Mouse (Mus musculus): ENCODE measurements at regions not wholly inside any gene's neighbourhood (a gene's known extent, or its start where the extent isn't known, plus 50 kb on each side); places are given as distances from the start of the nearest gene placed in this dataset.

DNA sequence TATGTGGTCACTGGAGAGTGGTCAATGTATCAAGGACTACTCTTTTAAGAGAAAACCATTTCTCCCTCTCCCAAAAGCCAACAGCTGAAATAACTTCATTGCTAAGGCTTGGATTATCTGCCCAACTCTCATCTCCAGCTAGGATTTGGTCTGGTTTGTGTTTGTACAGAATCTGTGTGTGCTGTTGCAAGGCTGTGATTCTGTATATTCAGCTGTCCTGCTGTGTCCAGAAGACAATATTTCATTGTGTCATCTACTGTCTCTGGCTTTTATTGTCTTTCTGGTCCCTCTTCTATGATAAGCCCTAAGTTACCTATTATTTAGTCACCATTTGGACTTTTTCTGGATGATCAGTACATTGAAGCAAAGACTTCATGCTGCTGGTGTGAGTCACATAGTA, 110.9 kb downstream of the Cenpc1 start:
- Histone ChIP-seq H3K27ac (no peak overlapping the region), H3K27me3 (no peaks in the 10 kb centered on the region), H3K9me3 (no peaks in the 10 kb centered on the region), H3K4me2 (no peak overlapping the region), H3K4me1 (no peaks in the 10 kb centered on the region), H3K9ac (no peak overlapping the region), H3K36me3 (replicated peaks) (no peaks in the 10 kb centered on the region), H3K4me3 (replicated peaks) (no peak overlapping the region)
- ATAC-seq (ENCODE audit: low FRiP score) = no peak

- Histone ChIP-seq H3K4me1 (no peaks in the 10 kb centered on the region), H3K4me2 (no peak overlapping the region), H3K9ac (no peak overlapping the region), H3K36me3 (replicated peaks) (no peaks in the 10 kb centered on the region), H3K9me3 (no peaks in the 10 kb centered on the region), H3K27ac (no peak overlapping the region), H3K4me3 (replicated peaks) (no peak overlapping the region), H3K27me3 (no peaks in the 10 kb centered on the region)
- WGBS = 38% methylated on average over 8 of the region's 8 CpGs
- peak; percentile 58; the same call in 1 of the 2 replicates for ATAC-seq (ENCODE audit: low FRiP score)
These were observed 128.6 kb downstream of the Cenpc1 start for GRCm38 (mm10) chr5:85936667-85937314.

- H3K4me1 ChIP-seq = no peaks in the 10 kb centered on the region
- no peak for ATAC-seq (ENCODE audit: low FRiP score)
- H3K9ac ChIP-seq = no peak overlapping the region
- no peaks in the 10 kb centered on the region for H3K36me3 ChIP-seq (replicated peaks)
- WGBS = 97% methylated on average over 2 of the region's 2 CpGs
- no peak overlapping the region for H3K4me2 ChIP-seq
- H3K27me3 ChIP-seq = no peaks in the 10 kb centered on the region
- H3K4me3 ChIP-seq (replicated peaks) = no peak overlapping the region
- no peaks in the 10 kb centered on the region for H3K9me3 ChIP-seq
- no peak overlapping the region for H3K27ac ChIP-seq
These were observed 147.1 kb downstream of the Cenpc1 start for GRCm38 (mm10) chr5:85918288-85918687.

DNA sequence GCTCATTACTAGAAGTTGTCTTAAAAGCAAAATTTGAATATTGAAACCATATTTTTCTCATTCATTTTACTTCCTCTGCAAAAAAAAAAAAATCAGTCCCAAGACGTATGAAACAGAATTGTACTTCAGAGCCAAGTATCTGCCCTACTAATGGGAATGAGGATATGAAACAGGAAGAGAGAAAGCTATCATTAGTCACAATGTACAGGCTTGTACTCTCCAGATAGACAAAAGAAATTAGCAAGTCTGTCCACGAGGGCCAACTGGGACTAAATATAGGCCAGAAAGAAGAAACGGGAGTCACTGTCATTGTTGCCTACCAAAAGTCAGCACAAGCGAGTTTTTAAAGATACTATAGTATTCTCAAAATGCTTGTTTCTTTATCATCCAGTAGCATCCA, 150.4 kb downstream of the Cenpc1 start:
- no peak for ATAC-seq (ENCODE audit: low FRiP score)
- 82% methylated on average over 4 of the region's 4 CpGs for WGBS
- no peaks in the 10 kb centered on the region for H3K36me3 ChIP-seq (replicated peaks)

DNA sequence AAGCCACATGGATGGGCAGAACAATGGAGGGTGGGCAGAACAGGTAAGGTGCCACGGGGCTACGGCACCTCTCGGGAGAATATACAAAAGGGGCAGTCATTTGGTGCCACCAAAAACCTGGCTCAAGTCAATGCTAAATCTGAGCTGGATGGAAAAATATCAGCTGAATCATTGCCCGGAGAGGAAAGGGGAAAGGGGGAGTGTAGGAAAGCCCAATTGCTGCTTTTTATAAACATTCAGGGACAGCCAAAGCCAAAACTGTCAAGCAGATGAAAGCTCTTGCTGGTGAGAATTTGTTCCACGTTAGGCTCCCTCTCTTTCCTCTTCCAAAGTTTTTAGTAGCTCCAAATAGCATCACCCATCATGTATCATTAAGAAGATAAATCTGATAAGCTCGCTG, 168.9 kb downstream of the Cenpc1 start:
- ATAC-seq (ENCODE audit: low FRiP score) = no peak
- no peak overlapping the region for H3K4me3 ChIP-seq (replicated peaks)
- H3K9me3 ChIP-seq = no peaks in the 10 kb centered on the region
- no peaks in the 10 kb centered on the region for H3K36me3 ChIP-seq (replicated peaks)
- no peaks in the 10 kb centered on the region for H3K27me3 ChIP-seq
- WGBS = 88% methylated on average over 6 of the region's 6 CpGs
- H3K4me2 ChIP-seq = no peak overlapping the region
- no peaks in the 10 kb centered on the region for H3K4me1 ChIP-seq
- no peak overlapping the region for H3K27ac ChIP-seq
- H3K9ac ChIP-seq = no peak overlapping the region

More for the DNA sequence above, 150.4 kb downstream of the Cenpc1 start:
- H3K4me2 ChIP-seq = no peak overlapping the region
- H3K9ac ChIP-seq = no peak overlapping the region
- H3K27ac ChIP-seq = no peak overlapping the region
- H3K4me3 ChIP-seq (replicated peaks) = no peak overlapping the region
- H3K9me3 ChIP-seq = no peaks in the 10 kb centered on the region
- H3K27me3 ChIP-seq = no peaks in the 10 kb centered on the region
- no peaks in the 10 kb centered on the region for H3K4me1 ChIP-seq

GRCm38 (mm10) chr5:85895814-85896213, 169.6 kb downstream of the Cenpc1 start:
- Histone ChIP-seq H3K9me3 (no peaks in the 10 kb centered on the region), H3K36me3 (replicated peaks) (no peaks in the 10 kb centered on the region), H3K4me3 (replicated peaks) (no peak overlapping the region), H3K4me2 (no peak overlapping the region), H3K27me3 (no peaks in the 10 kb centered on the region), H3K9ac (no peak overlapping the region), H3K27ac (no peak overlapping the region), H3K4me1 (no peaks in the 10 kb centered on the region)
- ATAC-seq (ENCODE audit: low FRiP score) = no peak
- 84% methylated on average over 2 of the region's 2 CpGs for WGBS

DNA sequence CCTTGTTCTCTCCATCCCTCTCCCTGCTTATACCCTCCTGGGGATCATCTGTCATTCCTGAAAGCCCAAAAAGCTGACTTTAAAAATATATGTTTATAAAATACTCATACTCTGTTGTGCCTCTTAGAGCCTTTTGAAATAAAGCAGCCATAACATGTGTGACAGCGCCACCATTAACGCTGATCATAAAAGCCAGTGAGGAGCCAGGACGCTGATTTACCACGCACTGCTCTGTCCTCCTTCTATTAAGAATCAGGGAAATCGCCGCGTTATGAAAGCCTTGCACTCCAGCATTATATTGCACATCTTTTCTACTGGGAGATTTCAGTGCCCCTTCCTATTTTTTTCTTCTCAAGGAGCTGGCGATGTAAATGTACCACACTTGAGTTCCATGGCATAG, 195.1 kb downstream of the Cenpc1 start:
- no peak for ATAC-seq (ENCODE audit: low FRiP score)
- WGBS = 86% methylated on average over 8 of the region's 8 CpGs
- Histone ChIP-seq H3K27me3 (no peaks in the 10 kb centered on the region), H3K36me3 (replicated peaks) (no peaks in the 10 kb centered on the region), H3K9me3 (no peaks in the 10 kb centered on the region), H3K9ac (no peak overlapping the region), H3K27ac (no peak overlapping the region), H3K4me1 (no peaks in the 10 kb centered on the region), H3K4me3 (replicated peaks) (no peak overlapping the region), H3K4me2 (no peak overlapping the region)

DNA sequence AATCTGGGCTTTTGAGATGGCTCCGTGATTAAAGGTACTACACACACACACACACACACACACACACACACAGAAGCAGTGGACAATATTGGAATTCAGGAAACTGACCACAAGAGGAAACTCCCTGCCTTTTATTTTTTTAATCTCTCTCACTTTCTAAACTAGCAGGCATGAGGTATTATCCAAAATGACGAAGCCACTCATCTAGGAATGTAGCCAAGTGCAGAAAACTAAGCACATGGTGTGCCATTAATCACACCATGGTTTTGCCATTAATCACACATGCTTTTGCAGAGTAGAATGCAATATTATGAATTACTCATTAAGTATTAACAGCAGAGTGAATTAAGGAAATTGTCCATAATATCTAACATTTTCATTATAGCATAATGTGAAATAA, 232.8 kb downstream of the Cenpc1 start:
- no peak overlapping the region for H3K9ac ChIP-seq

GRCm38 (mm10) chr5:85795531-85796197, 269.7 kb downstream of the Cenpc1 start:
- peaks cover 4% of the 10 kb centered on the region; the same call in 1 of the 2 replicates for H3K9me3 ChIP-seq
- H3K4me2 ChIP-seq = no peak overlapping the region
- ATAC-seq (ENCODE audit: low FRiP score) = no peak
- no peaks in the 10 kb centered on the region for H3K4me1 ChIP-seq
- 67% methylated on average over 14 of the region's 14 CpGs for WGBS
- no peak overlapping the region for H3K9ac ChIP-seq
- H3K36me3 ChIP-seq (replicated peaks) = no peaks in the 10 kb centered on the region
- H3K4me3 ChIP-seq (replicated peaks) = no peak overlapping the region
- no peaks in the 10 kb centered on the region for H3K27me3 ChIP-seq
- H3K27ac ChIP-seq = no peak overlapping the region

More for the DNA sequence above, 232.8 kb downstream of the Cenpc1 start:
- Histone ChIP-seq H3K27me3 (no peaks in the 10 kb centered on the region), H3K36me3 (replicated peaks) (no peaks in the 10 kb centered on the region), H3K4me1 (no peaks in the 10 kb centered on the region), H3K9me3 (no peaks in the 10 kb centered on the region), H3K4me3 (replicated peaks) (no peak overlapping the region), H3K27ac (no peak overlapping the region), H3K4me2 (no peak overlapping the region)
- no peak for ATAC-seq (ENCODE audit: low FRiP score)
- WGBS = 90% methylated on average over 2 of the region's 2 CpGs

DNA sequence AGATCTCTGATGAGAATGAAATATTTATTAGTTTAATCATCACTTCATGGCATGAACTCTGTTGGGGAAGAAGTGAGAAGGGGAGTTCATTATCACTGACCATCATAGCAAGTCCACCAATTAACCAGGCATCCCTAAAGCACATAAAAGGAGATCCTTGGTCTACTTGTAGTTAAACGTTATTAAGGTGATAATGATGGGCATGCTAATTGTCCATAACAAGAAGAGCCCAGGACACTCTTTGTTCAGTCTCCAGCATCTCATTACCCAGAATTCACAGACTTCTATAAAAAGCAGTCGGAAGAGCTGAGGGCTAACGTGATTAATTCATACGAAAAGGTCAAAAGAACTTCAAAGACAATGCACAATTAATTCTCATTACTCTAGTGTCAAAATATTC, 272.2 kb downstream of the Cenpc1 start:
- ATAC-seq (ENCODE audit: low FRiP score) = peak; percentile 45; the same call in 1 of the 2 replicates
- no peaks in the 10 kb centered on the region for H3K36me3 ChIP-seq (replicated peaks)
- H3K4me2 ChIP-seq = no peak overlapping the region
- no peak overlapping the region for H3K9ac ChIP-seq
- no peak overlapping the region for H3K4me3 ChIP-seq (replicated peaks)
- no peaks in the 10 kb centered on the region for H3K27me3 ChIP-seq
- H3K4me1 ChIP-seq = no peaks in the 10 kb centered on the region
- H3K9me3 ChIP-seq = peaks cover 4% of the 10 kb centered on the region; the same call in 1 of the 2 replicates
- H3K27ac ChIP-seq = no peak overlapping the region
- 33% methylated on average over 4 of the region's 4 CpGs for WGBS

DNA sequence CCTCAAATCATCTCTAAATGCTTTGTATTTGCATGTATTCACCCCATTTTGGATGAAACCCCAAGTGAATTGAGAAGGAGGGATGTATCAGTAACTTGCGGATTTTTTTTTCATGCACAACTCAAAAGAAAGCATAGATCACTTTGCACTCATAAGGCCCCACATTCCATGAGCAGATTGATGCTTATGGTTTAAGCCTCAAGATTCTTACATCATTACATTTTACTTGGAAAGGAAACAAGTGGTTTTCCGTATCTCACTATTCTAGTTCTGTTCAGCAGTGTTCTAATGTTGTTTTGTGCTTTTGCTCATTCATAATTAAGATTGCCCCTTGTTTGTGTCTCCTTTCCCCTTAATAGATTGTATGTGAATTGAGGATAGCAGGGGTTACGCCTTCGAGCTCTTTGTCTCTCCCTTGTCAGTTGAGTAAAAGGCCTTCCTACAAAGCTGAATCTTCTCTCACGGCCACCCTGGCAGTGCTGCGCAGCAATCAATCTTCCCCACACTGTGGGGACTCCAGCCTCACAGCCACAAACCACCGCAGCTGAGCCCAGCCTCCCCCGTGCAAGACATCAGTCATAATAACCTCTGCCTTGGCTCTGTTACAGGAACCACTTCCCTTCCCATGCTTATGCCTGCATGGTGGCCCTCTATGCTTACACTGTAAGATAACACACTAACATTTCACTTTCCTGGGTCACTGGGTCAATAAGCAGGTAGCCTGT, 284.5 kb downstream of the Cenpc1 start:
- H3K4me1 ChIP-seq = peaks cover 13% of the 10 kb centered on the region; the same call in 1 of the 2 replicates
- ATAC-seq (ENCODE audit: low FRiP score) = peak; percentile 79
- no peak overlapping the region for H3K9ac ChIP-seq
- no peaks in the 10 kb centered on the region for H3K27me3 ChIP-seq
- 52% methylated on average over 8 of the region's 8 CpGs for WGBS
- H3K9me3 ChIP-seq = no peaks in the 10 kb centered on the region
- no peak overlapping the region for H3K4me3 ChIP-seq (replicated peaks)
- no peak overlapping the region for H3K4me2 ChIP-seq
- no peaks in the 10 kb centered on the region for H3K36me3 ChIP-seq (replicated peaks)
- H3K27ac ChIP-seq = no peak overlapping the region

DNA sequence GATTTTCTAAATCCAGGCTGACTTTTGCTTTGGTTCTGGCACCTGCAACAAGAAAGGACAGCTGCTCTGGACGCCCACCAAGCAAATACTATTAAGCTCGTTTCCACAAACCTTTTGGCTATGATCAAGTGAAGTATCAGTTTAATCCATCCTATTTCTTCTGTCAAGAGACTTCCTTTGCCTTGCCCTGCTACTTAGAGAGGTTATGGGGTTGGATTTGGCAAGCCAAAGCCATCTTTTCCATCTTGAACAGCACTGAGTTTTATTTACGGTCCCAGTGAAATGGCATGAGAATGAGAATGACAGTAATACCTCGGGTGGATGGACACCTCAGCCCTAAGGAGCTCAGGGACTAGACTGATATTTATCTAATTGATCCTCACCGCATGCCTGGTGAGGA, 285.4 kb downstream of the Cenpc1 start:
- Histone ChIP-seq H3K9ac (no peak overlapping the region), H3K9me3 (no peaks in the 10 kb centered on the region), H3K36me3 (replicated peaks) (no peaks in the 10 kb centered on the region), H3K4me2 (no peak overlapping the region), H3K4me1 (peaks cover 13% of the 10 kb centered on the region; the same call in 1 of the 2 replicates), H3K4me3 (replicated peaks) (no peak overlapping the region), H3K27ac (no peak overlapping the region), H3K27me3 (no peaks in the 10 kb centered on the region)
- 32% methylated on average over 5 of the region's 5 CpGs for WGBS
- ATAC-seq (ENCODE audit: low FRiP score) = no peak
